Mouse (Mus musculus) heart, adult 18-20 months (tissue): ENCODE measurements around the gene Sema4g. TPM values are rescaled to one million over a fixed set of nuclear protein-coding genes. Genes with fewer than 3 reads are reported as not detected.

Experiments used
- DNase-seq, 2 experiments: peaks; one replicate each; pipeline ENCODE4 v3.0.0; 2021 to 2022; ENCODE audit warnings: mixed read lengths in 1 of 2
- long read RNA-seq, 2 experiments: library from polyadenylated mRNA; stranded (forward); transcript quantifications; one replicate each; pipeline ENCODE4 v2.0.0; 2021
- total RNA-seq, 2 experiments: library from RNA; stranded (reverse); gene quantifications; 2 replicates each; pipeline ENCODE4 v1.2.3; 2021

Sema4g gene
- under 1 TPM; 0.28 to 0.50 TPM for total RNA-seq
- long read RNA-seq, experiment 1 = 0 reads
- long read RNA-seq, experiment 2 = 0 reads

- DNase-seq = peak in 1 of 2 experiments; percentile 53
These were observed at the start of gene Sema4g for GRCm38 (mm10) chr19:44988831-44989566. TSS of gene Sema4g (plus strand) at chr19:44989101.

- no peak for DNase-seq
These were observed 29.3 kb upstream of the Sema4g start for GRCm38 (mm10) chr19:44959633-44960032.

- no peak for DNase-seq
These were observed 22.9 kb upstream of the Sema4g start for GRCm38 (mm10) chr19:44965978-44966377.

- no peak for DNase-seq
These were observed 20.6 kb upstream of the Sema4g start for GRCm38 (mm10) chr19:44968329-44968728.

- no peak for DNase-seq
These were observed 12.3 kb upstream of the Sema4g start for GRCm38 (mm10) chr19:44976636-44977035.

- DNase-seq = no peak
These were observed 11.8 kb upstream of the Sema4g start for GRCm38 (mm10) chr19:44977148-44977547.

GRCm38 (mm10) chr19:44980787-44981186 is 8.1 kb upstream of the Sema4g start:
- DNase-seq = no peak

GRCm38 (mm10) chr19:44982477-44983115 is 6.3 kb upstream of the Sema4g start:
- DNase-seq = no peak

GRCm38 (mm10) chr19:44983366-44983765 is 5.5 kb upstream of the Sema4g start:
- DNase-seq = no peak

GRCm38 (mm10) chr19:44984420-44984819 is 4.5 kb upstream of the Sema4g start:
- no peak for DNase-seq

- no peak for DNase-seq
These were observed 3.5 kb upstream of the Sema4g start for GRCm38 (mm10) chr19:44985159-44985988.

- no peak for DNase-seq
These were observed 1.9 kb upstream of the Sema4g start for GRCm38 (mm10) chr19:44987004-44987403.

- DNase-seq = no peak
These were observed 1.1 kb upstream of the Sema4g start for GRCm38 (mm10) chr19:44987851-44988250.

- DNase-seq = no peak
These were observed 580 bp upstream of the Sema4g start for GRCm38 (mm10) chr19:44988321-44988720.

GRCm38 (mm10) chr19:44989567-44990495 is 930 bp downstream of the Sema4g start:
- no peak for DNase-seq

- DNase-seq = no peak
These were observed 2.1 kb downstream of the Sema4g start for GRCm38 (mm10) chr19:44991031-44991430.

- no peak for DNase-seq
These were observed 3.3 kb downstream of the Sema4g start for GRCm38 (mm10) chr19:44992246-44992645.

GRCm38 (mm10) chr19:44992712-44993111 is 3.8 kb downstream of the Sema4g start:
- no peak for DNase-seq

- no peak for DNase-seq
These were observed 8.9 kb downstream of the Sema4g start for GRCm38 (mm10) chr19:44997786-44998185.

GRCm38 (mm10) chr19:44999647-45000046 is 10.7 kb downstream of the Sema4g start:
- no peak for DNase-seq

GRCm38 (mm10) chr19:45002301-45002700 is 13.4 kb downstream of the Sema4g start:
- DNase-seq = no peak
